Mouse (Mus musculus) ES-E14 (cell line): Measurements from ENCODE around the gene St6galnac3.

Source experiments
- CHD2 ChIP-seq: IDR thresholded peaks from 2 replicates; pipeline ENCODE4 v1.6.1; 2014; ENCODE audit warnings: mild to moderate bottlenecking, low read depth, low read length, inconsistent platforms
- MAFK ChIP-seq: IDR thresholded peaks from 2 replicates; pipeline ENCODE4 v1.6.1; 2014; ENCODE audit warnings: mild to moderate bottlenecking, low read depth, low read length, inconsistent platforms; ENCODE audit not compliant: insufficient read depth
- ZC3H11A ChIP-seq: IDR thresholded peaks from 2 replicates; pipeline ENCODE4 v1.6.1; 2012; ENCODE audit warnings: low read depth, mild to moderate bottlenecking, inconsistent platforms, low read length, borderline replicate concordance

DNA sequence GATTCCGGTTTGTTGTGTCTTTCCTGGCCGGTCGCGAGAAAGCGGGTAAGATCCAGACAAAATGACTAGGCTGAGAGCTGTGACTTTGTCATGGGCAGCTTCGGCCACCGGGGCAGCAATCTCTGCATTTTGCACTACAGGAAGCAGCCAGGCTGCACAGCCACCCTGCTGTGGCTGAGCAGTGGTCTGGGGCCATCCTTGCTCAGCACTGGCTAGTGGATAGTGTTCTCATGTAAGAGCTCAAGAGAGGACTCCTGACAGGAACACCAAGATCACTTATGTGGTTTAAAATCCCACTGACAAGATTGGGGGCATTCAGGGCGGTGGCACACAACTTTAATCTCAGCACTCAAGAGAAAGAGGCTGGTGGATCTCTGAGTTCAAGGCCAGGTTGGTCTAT is 469.1 kb downstream of the St6galnac3 start:
- no peak for TF ChIP-seq ZC3H11A
- TF ChIP-seq CHD2 = no peak
- no peak for TF ChIP-seq MAFK
